Mouse (Mus musculus): ENCODE measurements around the gene Atg5.

Gene Atg5

DNA sequence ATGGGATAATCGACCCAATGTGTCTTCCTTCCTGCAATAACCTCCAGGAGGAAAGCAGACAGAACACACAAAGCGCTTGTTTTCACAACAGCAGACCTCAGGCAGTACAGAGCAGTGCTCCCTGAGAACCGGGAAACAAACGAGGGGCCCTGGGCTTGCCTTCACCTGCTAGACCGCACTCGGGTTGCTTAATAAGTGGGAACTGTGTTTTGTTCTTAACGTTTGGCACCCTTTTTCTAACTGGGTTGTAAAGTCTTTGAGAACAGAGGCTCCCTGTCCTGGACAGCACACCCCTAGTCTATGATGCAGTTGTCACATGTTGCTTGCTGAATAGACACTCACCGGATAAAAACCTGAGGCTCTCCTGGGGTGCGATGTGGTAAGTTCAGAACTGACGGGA lies 115.1 kb downstream of the Atg5 start:
- DNase-seq (ENCODE audit: extremely low spot score, low read depth, low spot score), result no peak

DNA sequence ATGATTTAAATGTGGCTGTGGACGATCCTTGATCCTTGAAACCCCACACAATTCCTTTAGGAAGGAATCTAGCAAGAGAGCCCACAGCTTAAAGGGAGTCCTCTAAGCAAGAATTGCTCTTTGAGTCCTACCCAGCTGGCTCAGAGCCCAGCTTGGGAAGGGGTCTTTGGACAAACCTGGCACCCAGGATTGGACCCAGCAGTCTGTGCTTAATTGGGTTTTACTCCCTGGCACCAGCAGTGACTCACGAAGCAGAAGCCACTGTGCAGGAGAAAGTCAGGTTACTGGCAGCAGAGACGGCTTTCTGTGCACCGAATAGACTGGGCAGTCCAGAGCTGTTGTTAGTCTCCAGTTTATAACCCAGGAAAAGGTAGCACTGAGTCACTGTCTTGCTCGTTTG lies 117.1 kb downstream of the Atg5 start:
- DNase-seq (ENCODE audit: extremely low spot score, low read depth, low spot score), result no peak

DNA sequence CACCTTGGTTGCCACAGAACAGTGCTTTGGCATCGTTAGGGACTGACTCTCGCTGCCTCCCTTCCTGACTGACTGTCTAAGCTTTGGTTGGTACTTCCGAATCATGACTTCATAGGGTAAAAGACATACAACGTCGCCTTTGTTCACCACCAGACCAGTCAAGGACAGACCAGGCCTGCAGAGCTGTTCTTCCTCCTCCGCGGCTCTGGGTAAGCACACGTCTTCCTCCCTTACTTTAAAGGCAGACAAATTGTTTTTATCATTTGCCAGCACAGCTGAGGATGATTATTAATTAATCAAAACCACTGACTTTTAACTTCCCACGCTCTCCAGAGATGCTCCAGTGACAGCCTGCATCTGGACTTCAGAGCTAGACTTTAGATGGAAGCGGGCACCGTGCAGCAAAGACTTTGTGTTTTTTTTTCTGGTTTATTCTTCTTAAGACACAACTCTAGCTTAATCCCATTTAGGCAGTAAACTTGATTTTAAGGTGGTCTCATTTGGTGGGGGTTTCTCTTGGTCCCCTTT lies 120.6 kb downstream of the Atg5 start:
- DNase-seq (ENCODE audit: extremely low spot score, low read depth, low spot score), result no peak

DNA sequence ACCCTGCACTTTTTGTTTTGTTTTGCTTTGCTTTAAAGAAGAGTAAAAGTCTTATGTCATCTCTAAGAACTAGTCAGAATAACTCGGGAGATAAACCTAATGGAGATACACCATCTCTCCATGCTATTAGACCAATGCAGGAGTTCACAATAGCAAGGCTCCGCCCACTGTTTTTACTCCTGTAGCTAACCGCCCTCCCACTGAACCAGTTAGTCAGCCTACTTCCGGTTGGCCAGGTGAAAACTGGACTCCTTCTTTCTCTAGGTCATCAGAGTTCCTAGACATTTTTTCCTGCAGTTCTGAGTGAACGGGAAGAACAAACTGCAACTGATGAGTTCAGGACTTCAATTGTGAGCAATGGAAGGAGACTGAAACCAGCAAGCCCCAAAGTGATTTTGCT lies 122.1 kb downstream of the Atg5 start:
- no peak for DNase-seq (ENCODE audit: extremely low spot score, low read depth, low spot score)

DNA sequence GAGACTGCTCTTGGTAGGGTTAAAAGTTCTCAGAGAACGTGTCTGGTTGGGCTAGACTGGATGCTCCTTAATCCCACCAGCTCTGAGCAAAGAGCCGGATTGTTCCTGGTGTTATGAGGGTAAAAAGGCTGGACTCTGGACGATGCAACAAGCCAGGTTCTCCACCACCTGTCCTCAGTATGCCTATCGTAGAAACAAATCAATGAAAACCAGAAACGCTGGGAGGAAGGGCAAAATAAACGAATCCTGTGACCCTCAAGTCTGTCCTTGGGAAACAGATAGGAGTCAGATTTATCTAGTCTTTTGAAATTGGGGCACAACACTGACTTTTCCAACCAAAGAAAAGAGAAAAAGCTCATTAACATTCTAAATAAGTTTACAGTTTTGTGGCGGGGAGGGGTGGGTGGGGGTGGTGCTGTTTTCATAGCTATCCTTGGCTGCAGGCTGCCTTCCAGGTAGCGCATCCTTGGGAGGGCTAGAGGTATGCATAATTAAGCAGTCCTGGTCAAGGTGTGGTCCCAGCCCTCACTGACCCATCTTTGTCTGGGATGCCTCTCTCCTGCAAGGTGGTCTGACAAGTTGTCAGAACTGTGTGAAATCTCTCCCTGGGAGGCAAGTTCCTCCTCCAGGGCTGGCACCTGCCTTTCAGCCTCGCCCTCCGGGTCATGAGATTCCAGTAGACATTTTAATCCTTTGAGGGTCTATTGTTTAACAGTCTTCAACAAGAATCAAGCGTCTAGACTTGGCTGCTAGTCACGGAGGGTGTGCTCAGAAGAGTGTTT lies 123.5 kb downstream of the Atg5 start:
- DNase-seq (ENCODE audit: extremely low spot score, low read depth, low spot score), result no peak

DNA sequence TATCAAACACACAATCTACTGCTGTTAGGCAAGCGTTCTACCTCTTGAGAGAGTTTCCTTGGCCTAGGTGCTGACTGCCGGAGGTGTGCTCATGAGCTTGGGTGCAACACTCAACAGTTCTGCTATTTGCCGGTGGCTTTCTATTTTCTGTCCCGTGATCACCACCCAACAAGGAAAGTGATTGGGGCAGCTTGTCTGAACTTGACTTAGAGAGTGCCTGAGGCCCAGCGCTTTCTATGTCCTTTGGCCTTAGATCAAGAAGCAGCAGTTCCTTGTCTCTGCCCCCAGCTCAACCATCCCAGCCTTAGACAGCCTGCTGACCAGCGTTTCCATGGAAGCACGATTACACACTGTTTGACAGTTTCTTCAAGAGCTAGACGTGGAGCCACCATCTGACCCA lies 124.7 kb downstream of the Atg5 start:
- DNase-seq (ENCODE audit: extremely low spot score, low read depth, low spot score), result no peak

DNA sequence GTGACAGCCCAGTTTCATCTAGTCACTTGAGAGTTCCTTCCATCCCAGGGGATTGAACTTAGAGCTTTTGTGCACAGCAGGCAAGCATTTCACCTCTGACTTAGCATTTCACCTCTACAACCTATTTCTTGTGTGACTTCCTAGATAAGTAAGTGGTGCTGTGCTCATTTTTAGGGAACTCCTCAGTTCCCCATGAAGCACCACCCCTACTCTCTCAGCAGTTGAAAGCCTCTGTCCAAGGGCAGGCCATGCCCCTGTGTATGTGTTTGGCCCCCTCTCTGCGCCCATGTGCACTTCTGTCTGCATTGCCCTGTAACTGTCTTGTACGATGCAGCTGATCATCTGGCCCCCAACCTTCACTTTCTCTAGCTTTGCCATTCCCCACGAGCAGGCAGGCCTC lies 132.0 kb downstream of the Atg5 start:
- no peak for DNase-seq (ENCODE audit: extremely low spot score, low read depth, low spot score)

DNA sequence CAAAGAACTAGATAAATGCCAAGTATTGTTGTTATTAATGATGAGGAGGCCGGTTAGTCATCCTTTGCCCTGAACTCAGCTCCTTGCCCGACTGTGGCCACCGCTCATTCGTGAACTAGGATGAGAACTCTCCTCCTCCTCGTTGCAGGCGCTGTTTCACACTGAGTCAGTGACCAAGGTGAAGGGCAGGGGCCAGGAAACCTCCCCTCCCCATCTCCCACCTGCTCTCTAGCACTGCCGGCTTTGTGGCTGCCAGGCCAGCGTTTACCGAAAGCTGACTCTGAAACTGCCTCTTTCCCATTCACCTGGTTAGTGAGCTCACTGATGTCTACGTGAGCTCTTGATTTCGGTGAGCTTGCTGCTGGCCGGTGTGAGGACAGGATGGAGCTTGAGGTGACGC lies 132.4 kb downstream of the Atg5 start:
- DNase-seq (ENCODE audit: extremely low spot score, low read depth, low spot score), result no peak

DNA sequence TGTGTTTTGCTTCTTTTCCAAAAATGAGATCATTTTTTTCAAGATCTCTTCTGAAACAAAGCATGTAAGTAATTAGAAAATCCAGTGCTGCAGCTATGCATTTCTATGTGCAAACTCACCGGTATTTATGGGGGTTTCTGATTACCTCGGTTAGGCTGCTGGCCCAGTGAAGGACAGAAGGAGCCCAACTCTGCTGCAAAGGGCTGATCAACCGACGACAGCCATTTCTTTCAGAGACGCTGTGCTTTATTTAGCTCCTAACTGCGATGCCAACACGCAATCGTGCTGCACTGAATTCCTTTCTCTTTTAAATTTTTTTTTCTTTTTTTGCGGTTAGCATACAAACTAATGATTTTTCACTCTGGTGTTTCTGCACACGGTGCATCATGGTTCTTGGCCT lies 133.4 kb downstream of the Atg5 start:
- no peak for DNase-seq (ENCODE audit: extremely low spot score, low read depth, low spot score)

DNA sequence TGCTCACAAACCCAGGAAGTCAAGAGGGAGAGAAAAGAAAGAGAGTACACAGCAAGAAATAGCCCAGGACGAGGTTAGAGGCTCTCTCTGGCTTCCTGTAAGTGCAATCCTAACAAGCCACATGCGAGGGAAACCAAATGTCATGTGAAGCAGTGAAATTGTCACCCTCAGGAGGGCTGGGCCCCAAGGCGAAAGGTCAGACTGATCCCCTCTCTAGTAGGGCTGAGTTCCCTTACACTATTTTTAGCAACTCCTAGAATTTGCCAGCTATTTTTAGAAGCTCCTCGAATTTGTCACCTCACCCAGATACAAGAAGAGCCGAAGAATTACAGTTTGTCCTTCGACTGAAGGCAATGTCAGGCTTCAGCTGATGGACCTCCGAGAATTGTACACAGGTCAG lies 135.3 kb downstream of the Atg5 start:
- no peak for DNase-seq (ENCODE audit: extremely low spot score, low read depth, low spot score)

DNA sequence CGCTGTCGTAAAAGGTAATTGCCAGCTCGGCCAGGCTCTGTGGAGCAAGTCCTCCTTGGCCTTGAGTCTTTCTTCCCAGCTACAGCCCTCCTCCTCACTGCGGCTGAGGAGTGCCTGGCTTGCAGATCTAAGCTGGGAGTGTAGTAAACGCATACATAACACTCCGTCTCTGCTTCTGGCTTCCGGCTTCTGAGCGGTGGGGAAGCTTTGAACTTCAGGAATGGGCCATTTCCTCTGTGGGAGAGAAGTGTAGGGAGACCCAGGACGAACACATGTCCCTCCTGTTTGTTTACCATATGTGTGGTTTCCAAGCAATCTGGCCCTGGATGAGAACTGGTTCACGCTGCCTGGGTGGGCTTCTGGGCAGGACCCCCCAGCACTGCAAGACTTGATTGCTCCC lies 140.9 kb downstream of the Atg5 start:
- peak; percentile 20 for DNase-seq (ENCODE audit: extremely low spot score, low read depth, low spot score)

DNA sequence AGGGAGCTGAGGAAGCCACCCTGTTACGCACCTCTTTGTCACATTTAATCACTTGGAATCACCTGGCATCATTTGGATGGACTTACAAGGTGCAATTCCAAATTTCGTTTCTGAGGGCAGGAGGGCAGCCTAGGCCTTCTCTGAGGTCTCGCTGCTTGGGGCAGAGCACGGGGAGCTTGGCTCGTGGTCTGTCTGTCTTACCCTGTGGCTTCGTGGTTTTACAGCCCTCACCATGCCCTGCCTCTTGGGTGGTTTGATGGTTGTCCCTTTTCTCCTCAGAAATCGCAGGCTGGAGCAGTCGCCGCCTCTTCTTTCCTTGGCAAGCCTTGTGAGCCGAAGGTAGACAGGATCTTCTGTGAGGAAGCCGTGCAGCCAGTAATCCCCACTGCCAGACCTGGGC lies 141.8 kb downstream of the Atg5 start:
- no peak for DNase-seq (ENCODE audit: extremely low spot score, low read depth, low spot score)

All from hindlimb bud, embryonic 11.5 days (tissue).